Mouse (Mus musculus): ENCODE data around the gene Pkp4. TPM values are rescaled to one million over a fixed set of nuclear protein-coding genes. Genes with fewer than 3 reads are reported as not detected.
A peak's percentile ranks its signal among the peaks of the same experiment; 100 is the strongest.

The Pkp4 gene
- polyA plus RNA-seq, 1 experiment: 58.0 TPM

GRCm38 (mm10) chr2:59167830-59168229 is 7.2 kb downstream of the Pkp4 start:
- no peak for TF ChIP-seq POLR2A (IDR thresholded peaks at IDR 0.05; ENCODE audit: borderline replicate concordance, extremely low read depth, insufficient read depth, insufficient read length, poor library complexity, severe bottlenecking)
- TF ChIP-seq CTCF (IDR thresholded peaks at IDR 0.05; ENCODE audit: borderline replicate concordance, extremely low read depth, insufficient read depth, insufficient read length): no peak
- no peak for DNase-seq (ENCODE audit: low read depth)

GRCm38 (mm10) chr2:59169572-59170207 is 9.0 kb downstream of the Pkp4 start:
- TF ChIP-seq CTCF (IDR thresholded peaks at IDR 0.05; ENCODE audit: borderline replicate concordance, extremely low read depth, insufficient read depth, insufficient read length) (no peak), POLR2A (IDR thresholded peaks at IDR 0.05; ENCODE audit: borderline replicate concordance, extremely low read depth, insufficient read depth, insufficient read length, poor library complexity, severe bottlenecking) (no peak)
- DNase-seq (ENCODE audit: low read depth): no peak

DNA sequence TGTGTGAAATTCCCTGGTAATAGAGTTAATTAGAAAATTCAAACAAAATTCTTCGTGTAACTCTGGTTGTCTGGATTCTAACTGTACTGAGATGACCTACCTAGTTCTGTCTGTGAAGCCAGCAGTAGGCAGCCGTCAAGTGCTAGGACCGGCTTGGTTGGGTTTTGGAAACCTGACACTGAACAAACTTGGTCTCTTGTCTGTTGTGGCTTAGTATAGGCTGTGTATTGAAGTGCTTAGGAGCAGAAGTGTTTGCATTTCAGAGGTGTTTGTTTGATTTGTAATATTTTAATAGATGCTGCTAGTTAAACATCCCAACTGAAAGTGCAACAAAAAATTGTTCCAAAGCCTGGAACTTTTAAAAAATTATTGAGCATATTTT is 9.5 kb downstream of the Pkp4 start:
- no peak for DNase-seq (ENCODE audit: low read depth)
- no peak for TF ChIP-seq CTCF (IDR thresholded peaks at IDR 0.05; ENCODE audit: borderline replicate concordance, extremely low read depth, insufficient read depth, insufficient read length)
- no peak for TF ChIP-seq POLR2A (IDR thresholded peaks at IDR 0.05; ENCODE audit: borderline replicate concordance, extremely low read depth, insufficient read depth, insufficient read length, poor library complexity, severe bottlenecking)

- TF ChIP-seq CTCF (IDR thresholded peaks at IDR 0.05; ENCODE audit: borderline replicate concordance, extremely low read depth, insufficient read depth, insufficient read length) (no peak), POLR2A (IDR thresholded peaks at IDR 0.05; ENCODE audit: borderline replicate concordance, extremely low read depth, insufficient read depth, insufficient read length, poor library complexity, severe bottlenecking) (no peak)
- no peak for DNase-seq (ENCODE audit: low read depth)
Measured at GRCm38 (mm10) chr2:59170593-59170992, 9.9 kb downstream of the Pkp4 start.

DNA sequence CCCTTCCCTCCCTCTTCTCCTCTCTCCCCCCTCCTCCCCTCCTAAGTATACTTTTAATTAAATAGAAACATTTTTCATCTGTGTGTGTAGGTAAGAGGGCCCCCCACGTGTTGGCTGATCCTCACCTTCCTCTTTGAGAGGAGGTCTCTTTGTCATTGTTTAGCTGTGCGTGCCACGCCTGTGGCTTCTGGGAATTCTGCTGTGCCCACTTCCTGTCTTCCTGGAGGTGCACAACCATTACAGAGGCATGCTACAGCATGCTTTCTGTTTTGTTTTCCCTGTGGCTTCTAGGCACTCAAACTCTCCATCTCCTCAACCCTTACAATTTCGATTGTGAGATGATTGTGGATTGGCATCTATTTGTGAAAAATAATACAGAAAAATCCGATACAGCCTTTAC is 10.9 kb downstream of the Pkp4 start:
- DNase-seq (ENCODE audit: low read depth): no peak
- TF ChIP-seq CTCF (IDR thresholded peaks at IDR 0.05; ENCODE audit: borderline replicate concordance, extremely low read depth, insufficient read depth, insufficient read length): no peak
- no peak for TF ChIP-seq POLR2A (IDR thresholded peaks at IDR 0.05; ENCODE audit: borderline replicate concordance, extremely low read depth, insufficient read depth, insufficient read length, poor library complexity, severe bottlenecking)

GRCm38 (mm10) chr2:59175926-59176325 is 15.3 kb downstream of the Pkp4 start:
- no peak for DNase-seq (ENCODE audit: low read depth)
- TF ChIP-seq POLR2A (IDR thresholded peaks at IDR 0.05; ENCODE audit: borderline replicate concordance, extremely low read depth, insufficient read depth, insufficient read length, poor library complexity, severe bottlenecking) (no peak), CTCF (IDR thresholded peaks at IDR 0.05; ENCODE audit: borderline replicate concordance, extremely low read depth, insufficient read depth, insufficient read length) (no peak)

GRCm38 (mm10) chr2:59178191-59178590 is 17.5 kb downstream of the Pkp4 start:
- no peak for TF ChIP-seq CTCF (IDR thresholded peaks at IDR 0.05; ENCODE audit: borderline replicate concordance, extremely low read depth, insufficient read depth, insufficient read length)
- DNase-seq (ENCODE audit: low read depth): peak; percentile 67

DNA sequence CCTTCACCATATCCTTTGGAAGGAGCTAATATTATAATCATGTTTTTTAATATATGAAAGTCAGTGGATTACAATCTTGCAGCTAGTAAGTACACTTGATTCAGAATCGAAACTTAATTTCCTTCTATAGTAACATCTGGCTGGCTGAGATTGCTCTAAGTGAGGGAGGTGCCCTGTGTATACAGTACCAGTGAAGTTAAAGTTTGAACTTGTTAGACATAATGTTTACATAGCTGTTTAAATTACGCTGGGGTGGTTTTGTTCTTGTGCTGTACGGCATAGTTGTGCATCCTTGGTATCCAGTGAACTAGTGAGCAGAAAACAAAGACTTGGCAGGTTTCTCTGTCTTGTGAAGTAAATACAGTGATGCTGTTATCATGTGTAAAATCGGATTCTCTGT is 18.3 kb downstream of the Pkp4 start:
- no peak for DNase-seq (ENCODE audit: low read depth)
- TF ChIP-seq POLR2A (IDR thresholded peaks at IDR 0.05; ENCODE audit: borderline replicate concordance, extremely low read depth, insufficient read depth, insufficient read length, poor library complexity, severe bottlenecking) (no peak), CTCF (IDR thresholded peaks at IDR 0.05; ENCODE audit: borderline replicate concordance, extremely low read depth, insufficient read depth, insufficient read length) (no peak)

DNA sequence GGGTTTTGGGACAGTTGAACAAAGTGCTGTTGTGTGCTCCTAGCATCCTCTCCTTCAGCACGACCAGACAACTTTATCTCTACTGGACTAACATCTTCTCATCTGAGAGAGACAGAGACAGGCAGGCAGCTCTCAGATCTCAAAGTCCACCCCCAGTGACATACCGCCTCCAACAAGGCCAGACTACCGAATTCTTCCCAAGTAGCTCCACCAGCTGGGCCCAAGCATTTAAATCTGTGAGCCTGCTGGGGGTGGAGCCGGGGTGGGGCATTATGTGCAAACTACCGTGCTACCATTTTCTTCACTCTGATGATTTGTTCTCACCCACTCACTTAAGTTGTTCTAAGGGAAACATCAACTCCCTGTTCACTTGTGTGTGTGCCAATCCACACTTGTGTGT is 18.8 kb downstream of the Pkp4 start:
- no peak for DNase-seq (ENCODE audit: low read depth)
- no peak for TF ChIP-seq CTCF (IDR thresholded peaks at IDR 0.05; ENCODE audit: borderline replicate concordance, extremely low read depth, insufficient read depth, insufficient read length)
- TF ChIP-seq POLR2A (IDR thresholded peaks at IDR 0.05; ENCODE audit: borderline replicate concordance, extremely low read depth, insufficient read depth, insufficient read length, poor library complexity, severe bottlenecking): no peak

DNA sequence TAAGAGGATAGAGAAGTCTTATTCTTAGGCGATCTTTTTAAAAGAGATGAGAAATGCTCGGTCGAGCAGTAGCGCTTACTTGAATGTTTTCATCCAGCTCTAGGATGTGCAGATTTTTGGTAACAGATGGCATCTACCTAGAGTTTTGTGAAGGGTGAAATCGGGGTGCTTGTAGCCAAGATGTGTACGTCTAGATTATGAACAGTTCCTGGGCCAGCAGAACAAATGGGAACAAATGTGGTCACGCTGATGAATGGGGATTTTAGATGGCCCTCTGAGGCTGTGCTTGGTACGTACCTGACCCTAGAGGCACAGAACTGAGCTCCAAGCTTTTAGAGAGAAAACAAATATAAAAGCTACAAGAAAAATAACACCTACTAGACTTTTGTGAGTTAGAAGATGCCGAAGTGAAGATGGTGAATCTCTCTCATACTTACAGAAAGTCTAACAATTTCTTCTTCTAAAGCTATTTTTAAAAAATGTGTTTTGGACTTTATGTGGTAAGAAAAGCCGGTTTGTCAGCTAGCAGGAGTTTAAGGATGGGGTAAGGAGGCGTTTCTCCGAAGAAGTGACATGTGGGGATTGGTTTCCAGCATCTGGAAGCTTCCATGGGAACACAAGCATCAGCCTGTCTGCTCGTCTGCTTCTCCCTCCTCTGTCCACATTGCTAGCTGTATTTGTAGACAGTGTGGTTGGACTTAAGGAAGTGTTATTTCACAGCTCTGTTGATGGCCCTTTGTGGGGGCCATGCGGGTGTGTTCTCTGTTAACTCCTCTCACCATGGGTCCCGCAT is 20.9 kb downstream of the Pkp4 start:
- no peak for DNase-seq (ENCODE audit: low read depth)
- no peak for TF ChIP-seq CTCF (IDR thresholded peaks at IDR 0.05; ENCODE audit: borderline replicate concordance, extremely low read depth, insufficient read depth, insufficient read length)

DNA sequence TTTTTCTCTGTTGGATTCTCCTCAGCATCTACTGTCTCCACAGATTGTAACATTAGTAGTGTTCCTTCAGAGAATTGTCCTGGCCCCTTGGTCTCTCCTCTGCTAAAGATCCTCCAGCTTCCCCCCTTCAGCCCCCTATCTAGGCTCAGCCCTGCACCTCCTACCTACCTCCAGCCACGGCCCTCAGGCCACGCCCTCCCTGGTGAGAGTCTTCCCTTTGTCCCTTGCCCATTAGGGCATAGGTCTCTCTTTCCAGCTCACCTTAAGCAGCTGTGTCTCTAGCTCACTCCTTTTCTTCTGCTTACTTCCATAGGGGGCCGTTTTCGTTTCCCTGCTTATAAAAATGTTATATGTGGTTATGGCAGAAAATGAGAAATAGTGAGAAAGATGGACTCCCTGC is 22.9 kb downstream of the Pkp4 start:
- no peak for DNase-seq (ENCODE audit: low read depth)

More for the DNA sequence above, 22.9 kb downstream of the Pkp4 start:
- no peak for TF ChIP-seq POLR2A (IDR thresholded peaks at IDR 0.05; ENCODE audit: borderline replicate concordance, extremely low read depth, insufficient read depth, insufficient read length, poor library complexity, severe bottlenecking)
- TF ChIP-seq CTCF (IDR thresholded peaks at IDR 0.05; ENCODE audit: borderline replicate concordance, extremely low read depth, insufficient read depth, insufficient read length): no peak
